Mouse (Mus musculus) common myeloid progenitor, adult 5-6 weeks (primary cell): Measurements from ENCODE around the gene Gm5414. TPM values are rescaled to one million over a fixed set of nuclear protein-coding genes. Genes with fewer than 3 reads are reported as not detected.

ENCODE experiments used
- ATAC-seq: replicated peaks from 2 replicates; pipeline ENCODE4 v1.8.0; 2016; ENCODE audit warnings: low read depth, mild to moderate bottlenecking, moderate TSS enrichment, inconsistent platforms; ENCODE audit not compliant: poor library complexity, severe bottlenecking
- total RNA-seq: library from RNA; stranded (forward); fragments of 200-1000, 187-1606 nt; gene quantifications from 2 replicates; pipeline ENCODE4 v1.2.3, GENCODE M21; 2017

Gene Gm5414
- total RNA-seq = not detected in 2 replicates

GRCm38 (mm10) chr15:101627884-101628283, at the start of gene Gm5414:
TSS of gene Gm5414 (minus strand) at chr15:101628188.
- no peak for ATAC-seq

- no peak for ATAC-seq
Measured at GRCm38 (mm10) chr15:101675978-101676377, 48.0 kb upstream of the Gm5414 start.

GRCm38 (mm10) chr15:101652736-101653265, 24.8 kb upstream of the Gm5414 start:
- no peak for ATAC-seq

- ATAC-seq = no peak
Measured at GRCm38 (mm10) chr15:101647280-101647679, 19.3 kb upstream of the Gm5414 start, which contains the start of gene Gm5478. TSS of gene Gm5478 (minus strand) at chr15:101647380.

- ATAC-seq = no peak
Measured at GRCm38 (mm10) chr15:101599123-101599522, 28.9 kb downstream of the Gm5414 start.

- peak; percentile 42; the same call in 1 of the 2 replicates for ATAC-seq
Measured at GRCm38 (mm10) chr15:101588216-101588615, 39.8 kb downstream of the Gm5414 start.

- no peak for ATAC-seq
Measured at GRCm38 (mm10) chr15:101584456-101584855, 43.5 kb downstream of the Gm5414 start.

- ATAC-seq = no peak
Measured at GRCm38 (mm10) chr15:101583211-101583965, 44.6 kb downstream of the Gm5414 start.

- no peak for ATAC-seq
Measured at GRCm38 (mm10) chr15:101581701-101582100, 46.3 kb downstream of the Gm5414 start.

GRCm38 (mm10) chr15:101575506-101575905, 52.5 kb downstream of the Gm5414 start:
- ATAC-seq = no peak

Other genes with a start within 250 kb of the Gm5414 start
- 0.96 and 4.9 TPM in 2 replicates for gene Krt7, start 217.1 kb downstream of the Gm5414 start, total RNA-seq
- 0.09 TPM in 1 of 2 replicates, not detected in the other for gene Krt87, start 189.4 kb downstream of the Gm5414 start, total RNA-seq
- not detected in 2 replicates for gene Krt88, start 180.4 kb downstream of the Gm5414 start, total RNA-seq
- gene Krt81, start 164.4 kb downstream of the Gm5414 start, total RNA-seq = not detected in 2 replicates
- gene Krt86, start 154.7 kb downstream of the Gm5414 start, total RNA-seq = not detected in 2 replicates
- not detected in 2 replicates for gene Krt83, start 136.7 kb downstream of the Gm5414 start, total RNA-seq
- not detected in 2 replicates for gene Gm49425, start 110.9 kb downstream of the Gm5414 start, total RNA-seq
- not detected in 2 replicates for gene Krt84, start 95.4 kb downstream of the Gm5414 start, total RNA-seq
- gene Krt82, start 77.5 kb downstream of the Gm5414 start, total RNA-seq = not detected in 2 replicates
- not detected in 2 replicates for gene Krt90, start 65.2 kb downstream of the Gm5414 start, total RNA-seq
- gene Krt75, start 54.3 kb downstream of the Gm5414 start, total RNA-seq = not detected in 2 replicates
- gene Gm5478, start 19.2 kb upstream of the Gm5414 start, total RNA-seq = not detected in 2 replicates
- gene Krt6b, start 52.1 kb upstream of the Gm5414 start, total RNA-seq = not detected in 2 replicates
- gene Krt6a, start 66.1 kb upstream of the Gm5414 start, total RNA-seq = not detected in 2 replicates
- not detected in 2 replicates for gene Krt5, start 84.7 kb upstream of the Gm5414 start, total RNA-seq
- not detected in 2 replicates for gene Krt71, start 114.9 kb upstream of the Gm5414 start, total RNA-seq
- not detected in 2 replicates for gene Krt72, start 158.3 kb upstream of the Gm5414 start, total RNA-seq
- not detected in 2 replicates for gene Krt73, start 174.2 kb upstream of the Gm5414 start, total RNA-seq
- gene Krt2, start 190.0 kb upstream of the Gm5414 start, total RNA-seq = not detected in 2 replicates
- not detected in 2 replicates for gene Krt1, start 222.6 kb upstream of the Gm5414 start, total RNA-seq
- not detected in 2 replicates for gene Krt77, start 241.5 kb upstream of the Gm5414 start, total RNA-seq